Mouse (Mus musculus) liver, embryonic 11.5 days (tissue): ENCODE results near the gene Josd1. TPM values are rescaled to one million over a fixed set of nuclear protein-coding genes. Genes with fewer than 3 reads are reported as not detected.

Experiments
- ATAC-seq: fragments of 200-750 bp; cut with Nextera tagmentation; replicated peaks from 2 replicates; pipeline ENCODE4 v1.8.0; 2017; ENCODE audit warnings: moderate number of reproducible peaks, mild to moderate bottlenecking, moderate TSS enrichment, moderate library complexity; ENCODE audit not compliant: low FRiP score
- DNase-seq: peaks from one replicate; pipeline ENCODE4 v3.0.0-alpha.2; 2017; ENCODE audit warnings: low spot score
- H3K27ac ChIP-seq: fragments of 300-500 bp; sonication (generic); 2 replicates; pipeline ENCODE4 v1.5.1; 2014; ENCODE audit warnings: mild to moderate bottlenecking, low read depth, low read length, control low read depth
- H3K27me3 ChIP-seq: fragments of 300-500 bp; sonication (generic); replicated peaks from 2 replicates; pipeline ENCODE4 v1.6.1; 2014; ENCODE audit warnings: low read length, mixed read lengths; ENCODE audit not compliant: control insufficient read depth, insufficient read depth
- H3K36me3 ChIP-seq: fragments of 300-500 bp; sonication (generic); 2 replicates; pipeline ENCODE4 v1.6.1; 2014; ENCODE audit warnings: mild to moderate bottlenecking, low read length, moderate library complexity, mixed read lengths; ENCODE audit not compliant: control insufficient read depth, insufficient read depth
- H3K4me1 ChIP-seq: fragments of 300-500 bp; sonication (generic); replicated peaks from 2 replicates; pipeline ENCODE4 v1.6.1; 2014; ENCODE audit warnings: low read length, mixed read lengths; ENCODE audit not compliant: control insufficient read depth, insufficient read depth
- H3K4me2 ChIP-seq: fragments of 300-500 bp; sonication (generic); 2 replicates; pipeline ENCODE4 v1.6.1; 2014; ENCODE audit warnings: mild to moderate bottlenecking, control low read depth, moderate library complexity
- H3K4me3 ChIP-seq: fragments of 300-500 bp; sonication (generic); 2 replicates; pipeline ENCODE4 v1.5.1; 2014; ENCODE audit warnings: low read depth, low read length, control low read depth
- H3K9ac ChIP-seq: fragments of 300-500 bp; sonication (generic); 2 replicates; pipeline ENCODE4 v1.6.1; 2014; ENCODE audit warnings: low read depth, low read length, control low read depth
- H3K9me3 ChIP-seq: fragments of 300-500 bp; sonication (generic); 2 replicates; pipeline ENCODE4 v1.6.1; 2016; ENCODE audit warnings: low read length, inconsistent platforms, mixed read lengths; ENCODE audit not compliant: control insufficient read depth
- WGBS: fragments of 180-500 bp; shearing (Covaris S2); extraction: QIAGEN DNeasy Blood & Tissue Kit; methylation state at CpG from one replicate; pipeline ENCODE4 v1.1.7; 2014; 5-methylcytosine and 5-hydroxymethylcytosine counted together
- polyA plus RNA-seq: library from polyadenylated mRNA; unstranded; fragments of >200 nt; fragmentation: Nextera tagmentation; extraction: Ambion mirVana; gene quantifications from 2 replicates; pipeline ENCODE4 v1.2.1, GENCODE M21; 2014

Gene Josd1
- polyA plus RNA-seq, 1 experiment from 2014 or later, result 25.9 TPM

GRCm38 (mm10) chr15:79688268-79688956, 693 bp upstream of the Josd1 start:
- Histone ChIP-seq H3K27me3 (no peaks in the 10 kb centered on the region), H3K9ac (peak overlapping the region; percentile 97), H3K36me3 (no peaks in the 10 kb centered on the region), H3K9me3 (no peaks in the 10 kb centered on the region), H3K27ac (peak overlapping the region; percentile 96), H3K4me3 (peak overlapping the region; percentile 95), H3K4me1 (peaks cover 63% of the 10 kb centered on the region), H3K4me2 (peak overlapping the region; percentile 97)
- ATAC-seq, result no peak
- DNase-seq, result no peak
- 6% methylated on average over 8 of the region's 8 CpGs for WGBS

- peak overlapping the region; percentile 97 for H3K4me2 ChIP-seq
- no peak for DNase-seq
- no peaks in the 10 kb centered on the region for H3K9me3 ChIP-seq
- no peak for ATAC-seq
- peaks cover 63% of the 10 kb centered on the region for H3K4me1 ChIP-seq
- H3K4me3 ChIP-seq, result peak overlapping the region; percentile 95
- peak overlapping the region; percentile 96 for H3K27ac ChIP-seq
- peak overlapping the region; percentile 97 for H3K9ac ChIP-seq
- H3K27me3 ChIP-seq, result no peaks in the 10 kb centered on the region
- WGBS, result under 1% methylated on average over 29 of the region's 33 CpGs
- no peaks in the 10 kb centered on the region for H3K36me3 ChIP-seq
These were observed 544 bp downstream of the Josd1 start for GRCm38 (mm10) chr15:79687175-79687574.

GRCm38 (mm10) chr15:79686046-79686869, 1.5 kb downstream of the Josd1 start:
- peak overlapping the region; percentile 95 for H3K4me3 ChIP-seq
- H3K9ac ChIP-seq, result peak overlapping the region; percentile 97
- no peaks in the 10 kb centered on the region for H3K9me3 ChIP-seq
- 7% methylated on average over 15 of the region's 15 CpGs for WGBS
- no peaks in the 10 kb centered on the region for H3K27me3 ChIP-seq
- ATAC-seq (peak; percentile 11; the same call in 1 of the 2 replicates), DNase-seq (peak; percentile 41)
- H3K4me1 ChIP-seq, result peaks cover 59% of the 10 kb centered on the region
- H3K27ac ChIP-seq, result peak overlapping the region; percentile 96
- H3K36me3 ChIP-seq, result no peaks in the 10 kb centered on the region
- peak overlapping the region; percentile 97 for H3K4me2 ChIP-seq

GRCm38 (mm10) chr15:79685141-79685641, 2.5 kb downstream of the Josd1 start:
- 34% methylated on average over 6 of the region's 6 CpGs for WGBS
- peak overlapping the region; percentile 95 for H3K4me3 ChIP-seq
- peaks cover 62% of the 10 kb centered on the region for H3K4me1 ChIP-seq
- H3K9me3 ChIP-seq, result no peaks in the 10 kb centered on the region
- peak overlapping the region; percentile 97 for H3K9ac ChIP-seq
- ATAC-seq (no peak), DNase-seq (no peak)
- H3K27me3 ChIP-seq, result no peaks in the 10 kb centered on the region
- no peaks in the 10 kb centered on the region for H3K36me3 ChIP-seq
- H3K27ac ChIP-seq, result peak overlapping the region; percentile 96
- peak overlapping the region; percentile 97 for H3K4me2 ChIP-seq

GRCm38 (mm10) chr15:79684616-79685015, 3.1 kb downstream of the Josd1 start:
- H3K9ac ChIP-seq, result peak overlapping the region; percentile 97
- no peak for ATAC-seq
- peak overlapping the region; percentile 96; the same call in 1 of the 2 replicates for H3K27ac ChIP-seq
- WGBS, result 84% methylated on average over 6 of the region's 6 CpGs
- peaks cover 61% of the 10 kb centered on the region for H3K4me1 ChIP-seq
- H3K9me3 ChIP-seq, result no peaks in the 10 kb centered on the region
- H3K4me3 ChIP-seq, result peak overlapping the region; percentile 95
- no peaks in the 10 kb centered on the region for H3K27me3 ChIP-seq
- peak overlapping the region; percentile 97 for H3K4me2 ChIP-seq
- DNase-seq, result no peak
- H3K36me3 ChIP-seq, result peaks cover 2% of the 10 kb centered on the region

GRCm38 (mm10) chr15:79683707-79684465, 3.8 kb downstream of the Josd1 start:
- H3K27ac ChIP-seq, result peak overlapping the region; percentile 64; the same call in 1 of the 2 replicates
- peaks cover 5% of the 10 kb centered on the region for H3K36me3 ChIP-seq
- peak overlapping the region; percentile 97 for H3K9ac ChIP-seq
- WGBS, result 53% methylated on average over 19 of the region's 19 CpGs
- DNase-seq, result no peak
- H3K4me1 ChIP-seq, result peaks cover 54% of the 10 kb centered on the region
- H3K27me3 ChIP-seq, result no peaks in the 10 kb centered on the region
- ATAC-seq, result no peak
- no peaks in the 10 kb centered on the region for H3K9me3 ChIP-seq
- H3K4me3 ChIP-seq, result peak overlapping the region; percentile 95
- H3K4me2 ChIP-seq, result peak overlapping the region; percentile 97

- H3K36me3 ChIP-seq, result peaks cover 5% of the 10 kb centered on the region
- 73% methylated on average over 6 of the region's 6 CpGs for WGBS
- H3K27ac ChIP-seq, result peak overlapping the region; percentile 64; the same call in 1 of the 2 replicates
- DNase-seq (no peak), ATAC-seq (no peak)
- H3K9me3 ChIP-seq, result no peaks in the 10 kb centered on the region
- H3K4me1 ChIP-seq, result peaks cover 49% of the 10 kb centered on the region
- peak overlapping the region; percentile 95 for H3K4me3 ChIP-seq
- peak overlapping the region; percentile 50 for H3K9ac ChIP-seq
- no peaks in the 10 kb centered on the region for H3K27me3 ChIP-seq
- H3K4me2 ChIP-seq, result peak overlapping the region; percentile 97
These were observed 4.6 kb downstream of the Josd1 start for GRCm38 (mm10) chr15:79683146-79683545.

GRCm38 (mm10) chr15:79681973-79682372, 5.7 kb downstream of the Josd1 start:
- ATAC-seq (peak; percentile 43; the same call in 1 of the 2 replicates), DNase-seq (no peak)
- Histone ChIP-seq H3K36me3 (peaks cover 5% of the 10 kb centered on the region), H3K4me3 (no peak overlapping the region), H3K4me1 (peaks cover 49% of the 10 kb centered on the region), H3K9ac (no peak overlapping the region; the same call in 1 of the 2 replicates), H3K27me3 (no peaks in the 10 kb centered on the region), H3K4me2 (peak overlapping the region; percentile 97), H3K27ac (peak overlapping the region; percentile 5; the same call in 1 of the 2 replicates), H3K9me3 (no peaks in the 10 kb centered on the region)
- 72% methylated on average over 4 of the region's 4 CpGs for WGBS
